Comparison of ENCODE assay signal across 33 mouse cellular contexts in the genomic region with DNA sequence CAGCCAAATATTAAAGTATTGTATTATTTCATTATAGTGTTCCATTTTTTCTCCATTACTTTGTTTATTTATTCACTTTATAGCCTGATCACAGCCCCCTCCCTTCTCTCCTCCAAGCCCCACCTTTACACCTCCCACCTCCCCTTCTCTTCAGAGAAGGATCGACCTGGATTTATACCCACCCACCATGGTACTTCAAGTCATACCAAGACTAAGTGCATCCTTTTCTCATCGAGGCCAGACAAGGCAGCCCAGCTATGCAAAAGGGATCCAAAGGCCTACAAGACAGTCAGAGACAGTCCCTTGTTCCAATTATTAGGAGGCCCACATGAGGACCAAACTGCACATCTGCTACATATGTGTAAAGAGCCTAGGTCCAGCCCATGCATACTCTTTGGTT.
"Had no signal": no experiment of that assay in that cellular context is flagged by ENCODE, and none has a peak within 500 bp of the region (broad histone marks: within the 10 kb centered on the region; RNA-seq: fewer than 3 reads in every experiment).

No protein-coding gene starts in this region.

- H3K27ac ChIP-seq: heart, embryonic 13.5 days; heart, embryonic 15.5 days; hindbrain, embryonic 10.5 days; hindbrain, embryonic 12.5 days; hindbrain, embryonic 13.5 days; hindbrain, embryonic 14.5 days; hindbrain, embryonic 15.5 days; hindbrain, postnatal 0 days; intestine, embryonic 15.5 days; kidney, embryonic 15.5 days; kidney, postnatal 0 days; layer of hippocampus, adult 2 months; left cerebral cortex, adult 2 months had no signal

- H3K4me1 ChIP-seq: intestine, embryonic 15.5 days had no signal

- H3K9ac ChIP-seq: heart, embryonic 12.5 days; heart, embryonic 13.5 days; heart, embryonic 15.5 days; hindbrain, embryonic 12.5 days; hindbrain, embryonic 13.5 days; hindbrain, embryonic 14.5 days; hindbrain, embryonic 15.5 days; intestine, embryonic 15.5 days; kidney, embryonic 15.5 days had no signal

- DNase-seq: heart, postnatal 14 days; heart, postnatal 36 days; heart, postnatal 4 days; kidney, adult 11 months; kidney, adult 18-20 months; kidney, adult 2 months; kidney, adult 8-10 months; kidney, adult 9 months; kidney, postnatal 10 days; kidney, postnatal 14 days; kidney, postnatal 25 days; kidney, postnatal 36 days; kidney, postnatal 4 days; layer of hippocampus, adult 9-11 months; layer of hippocampus, postnatal 36 days had no signal

- H3K9me3 ChIP-seq: heart, embryonic 12.5 days; heart, embryonic 13.5 days; heart, embryonic 15.5 days; hindbrain, embryonic 10.5 days; hindbrain, embryonic 12.5 days; hindbrain, embryonic 13.5 days; hindbrain, embryonic 15.5 days; intestine, embryonic 15.5 days; kidney, embryonic 15.5 days had no signal

- H3K36me3 ChIP-seq: heart, embryonic 12.5 days; heart, embryonic 13.5 days; heart, embryonic 15.5 days; hindbrain, embryonic 10.5 days; hindbrain, embryonic 12.5 days; hindbrain, embryonic 13.5 days; hindbrain, embryonic 15.5 days; intestine, embryonic 15.5 days; kidney, embryonic 15.5 days had no signal

- H3K4me3 ChIP-seq: heart, embryonic 12.5 days; heart, embryonic 13.5 days; heart, embryonic 15.5 days; hindbrain, embryonic 10.5 days; hindbrain, embryonic 12.5 days; hindbrain, embryonic 13.5 days; hindbrain, embryonic 15.5 days; intestine, embryonic 15.5 days; kidney, embryonic 15.5 days; layer of hippocampus, adult 2 months; left cerebral cortex, adult 2 months had no signal

- H3K4me2 ChIP-seq: heart, embryonic 11.5 days; heart, embryonic 12.5 days; heart, embryonic 13.5 days; heart, embryonic 15.5 days; hindbrain, embryonic 12.5 days; hindbrain, embryonic 13.5 days; hindbrain, embryonic 14.5 days; hindbrain, embryonic 15.5 days; intestine, embryonic 15.5 days; kidney, embryonic 15.5 days had no signal

- ATAC-seq: hindbrain, embryonic 16.5 days; hindbrain, postnatal 0 days; inflammation-experienced regulatory T-cells, adult 6 months; intestine, embryonic 15.5 days; intestine, embryonic 16.5 days had no signal

- H3K27me3 ChIP-seq: heart, embryonic 12.5 days; heart, embryonic 13.5 days; heart, embryonic 15.5 days; hindbrain, embryonic 12.5 days; hindbrain, embryonic 13.5 days; hindbrain, embryonic 15.5 days; intestine, embryonic 15.5 days; kidney, embryonic 15.5 days had no signal
